Comparison of ENCODE assay signal across 8 mouse cellular contexts in genomic region chr5:31494513-31495297, GRCm38 (mm10). TPM values are rescaled to one million over a fixed set of nuclear protein-coding genes. Genes with fewer than 3 reads are reported as not detected.
DNase-seq lines count a peak whose midpoint lies in the region; ATAC-seq and TF ChIP-seq lines count a peak whose summit lies in the region.

Gpn1 (plus strand) TSS chr5:31494741.

- peaks cover 17% of the 10 kb centered on the region for H3K4me1 ChIP-seq in forebrain, embryonic 10.5 days
- peaks cover 9% of the 10 kb centered on the region for H3K4me1 ChIP-seq in heart, embryonic 15.5 days (replicated peaks)
- H3K4me1 ChIP-seq in liver, embryonic 14.5 days (replicated peaks; ENCODE audit: control insufficient read depth in 2 of 2, insufficient read depth in 2 of 2, low read length in 1 of 2), result peaks cover 3 to 14% of the 10 kb centered on the region in 2 experiments; a peak in 3 of 4 replicates
- no peaks in the 10 kb centered on the region for H3K4me1 ChIP-seq in neural tube, embryonic 11.5 days (ENCODE audit: control insufficient read depth, insufficient read depth, low read length)
- no peaks in the 10 kb centered on the region for H3K4me1 ChIP-seq in stomach, postnatal 0 days (replicated peaks; ENCODE audit: control insufficient read depth, insufficient read depth)

- peak; percentile 62 to 72 for DNase-seq in CD8-positive naive resting alpha-beta T cell, adult 2 months (ENCODE audit: low read depth in 2 of 2, low spot score in 2 of 2)
- peak; percentile 84 for DNase-seq in c-Kit-positive CD71-negative TER-119-negative erythroid progenitor cells, embryonic 14.5 days (ENCODE audit: low read depth)
- DNase-seq in forebrain, embryonic 10.5 days (ENCODE audit: extremely low spot score, low spot score), result peak; percentile 89
- peak; percentile 94 to 97 for DNase-seq in kidney, postnatal 25 days
- peak; percentile 81 to 84 (median 83) for DNase-seq in liver, embryonic 14.5 days (ENCODE audit: low read depth in 3 of 3, low spot score in 3 of 3)
- peak; percentile 91 for DNase-seq in neural tube, embryonic 11.5 days (ENCODE audit: low spot score)
- peak; percentile 90 for DNase-seq in stomach, postnatal 0 days (ENCODE audit: low spot score)

- no peaks in the 10 kb centered on the region for H3K9me3 ChIP-seq in forebrain, embryonic 10.5 days
- H3K9me3 ChIP-seq in heart, embryonic 15.5 days (replicated peaks), result no peaks in the 10 kb centered on the region
- H3K9me3 ChIP-seq in liver, embryonic 14.5 days (ENCODE audit: control insufficient read depth, low read length), result no peaks in the 10 kb centered on the region
- no peaks in the 10 kb centered on the region for H3K9me3 ChIP-seq in neural tube, embryonic 11.5 days (ENCODE audit: control insufficient read depth, low read length)
- no peaks in the 10 kb centered on the region for H3K9me3 ChIP-seq in stomach, postnatal 0 days (ENCODE audit: control insufficient read depth, low read length)

- under 1% methylated on average over 49 of the region's 49 CpGs for WGBS in forebrain, embryonic 10.5 days
- WGBS in heart, embryonic 15.5 days, result under 1% methylated on average over 49 of the region's 49 CpGs
- 1% methylated on average over 49 of the region's 49 CpGs for WGBS in liver, embryonic 14.5 days (ENCODE audit: insufficient replicate concordance)
- WGBS in neural tube, embryonic 11.5 days, result under 1% methylated on average over 49 of the region's 49 CpGs
- 0% methylated on average over 49 of the region's 49 CpGs for WGBS in stomach, postnatal 0 days

- TF ChIP-seq CTCF in liver, embryonic 14.5 days (IDR thresholded peaks at IDR 0.05; ENCODE audit: low read depth), result no peak
- no peak for TF ChIP-seq CTCF in stomach, postnatal 0 days (IDR thresholded peaks at IDR 0.05; ENCODE audit: low read depth)

- H3K36me3 ChIP-seq in forebrain, embryonic 10.5 days (replicated peaks), result peaks cover 38% of the 10 kb centered on the region
- H3K36me3 ChIP-seq in heart, embryonic 15.5 days, result peaks cover 31% of the 10 kb centered on the region
- H3K36me3 ChIP-seq in liver, embryonic 14.5 days (replicated peaks; ENCODE audit: control insufficient read depth, insufficient read depth, low read depth), result peaks cover 4% of the 10 kb centered on the region
- peaks cover 7% of the 10 kb centered on the region for H3K36me3 ChIP-seq in neural tube, embryonic 11.5 days (ENCODE audit: control insufficient read depth, insufficient read depth, low read length)
- 0 out of 2 replicates have a peak, but pooled peaks cover 2% of the 10 kb centered on the region for H3K36me3 ChIP-seq in stomach, postnatal 0 days (ENCODE audit: control insufficient read depth, insufficient read depth, low read length)

- H3K4me3 ChIP-seq in forebrain, embryonic 10.5 days, result peak within 1 kb of the TSS; percentile 91
- peak within 1 kb of the TSS; percentile 80 for H3K4me3 ChIP-seq in heart, embryonic 15.5 days
- H3K4me3 ChIP-seq in liver, embryonic 14.5 days (ENCODE audit: insufficient read depth in 1 of 2, low read depth in 2 of 2, low read length in 2 of 2), result peak within 1 kb of the TSS; percentile 91 to 99
- peak within 1 kb of the TSS; percentile 76 for H3K4me3 ChIP-seq in neural tube, embryonic 11.5 days (ENCODE audit: low read depth, low read length)
- peak within 1 kb of the TSS; percentile 61 for H3K4me3 ChIP-seq in stomach, postnatal 0 days (ENCODE audit: low read depth, low read length)

- H3K27me3 ChIP-seq in forebrain, embryonic 10.5 days (ENCODE audit: poor library complexity, severe bottlenecking), result no peaks in the 10 kb centered on the region
- H3K27me3 ChIP-seq in heart, embryonic 15.5 days, result no peaks in the 10 kb centered on the region
- no peaks in the 10 kb centered on the region for H3K27me3 ChIP-seq in liver, embryonic 14.5 days (ENCODE audit: control insufficient read depth, insufficient read depth, low read length)
- no peaks in the 10 kb centered on the region for H3K27me3 ChIP-seq in neural tube, embryonic 11.5 days (ENCODE audit: control insufficient read depth, insufficient read depth, low read length)
- H3K27me3 ChIP-seq in stomach, postnatal 0 days (ENCODE audit: control insufficient read depth, insufficient read depth, low read length), result no peaks in the 10 kb centered on the region

- TF ChIP-seq EP300 in liver, embryonic 14.5 days (IDR thresholded peaks at IDR 0.05; ENCODE audit: low read depth), result no peak
- no peak for TF ChIP-seq EP300 in stomach, postnatal 0 days (optimal IDR thresholded peaks at IDR 0.05)

- peak within 1 kb of the TSS; percentile 73 for H3K4me2 ChIP-seq in heart, embryonic 15.5 days
- H3K4me2 ChIP-seq in liver, embryonic 14.5 days (ENCODE audit: low read depth), result peak within 1 kb of the TSS; percentile 90
- peak within 1 kb of the TSS; percentile 59 for H3K4me2 ChIP-seq in neural tube, embryonic 11.5 days (ENCODE audit: low read depth)
- H3K4me2 ChIP-seq in stomach, postnatal 0 days (replicated peaks; ENCODE audit: low read depth), result peak within 1 kb of the TSS; percentile 76

- ATAC-seq in heart, embryonic 15.5 days (replicated peaks; ENCODE audit: insufficient number of reproducible peaks, insufficient read depth, low FRiP score, low read depth), result peak; percentile 99
- peak; percentile 99 for ATAC-seq in liver, embryonic 14.5 days (ENCODE audit: insufficient read depth)
- ATAC-seq in neural tube, embryonic 11.5 days (ENCODE audit: insufficient read depth, low FRiP score, low TSS enrichment), result peak; percentile 100
- peak; percentile 100 for ATAC-seq in stomach, postnatal 0 days (ENCODE audit: low FRiP score, low TSS enrichment)

- peak within 1 kb of the TSS; percentile 88 for H3K27ac ChIP-seq in forebrain, embryonic 10.5 days
- H3K27ac ChIP-seq in heart, embryonic 15.5 days, result no peak within 1 kb of the TSS
- H3K27ac ChIP-seq in liver, embryonic 14.5 days, result no peak within 1 kb of the TSS
- H3K27ac ChIP-seq in neural tube, embryonic 11.5 days (ENCODE audit: low read depth, low read length), result no peak within 1 kb of the TSS
- no peak within 1 kb of the TSS for H3K27ac ChIP-seq in stomach, postnatal 0 days (replicated peaks)

- peak within 1 kb of the TSS; percentile 69 for H3K9ac ChIP-seq in heart, embryonic 15.5 days
- H3K9ac ChIP-seq in liver, embryonic 14.5 days (replicated peaks), result peak within 1 kb of the TSS; percentile 76
- H3K9ac ChIP-seq in neural tube, embryonic 11.5 days (ENCODE audit: low read length), result peak within 1 kb of the TSS; percentile 62
- H3K9ac ChIP-seq in stomach, postnatal 0 days (ENCODE audit: low read length), result peak within 1 kb of the TSS; percentile 56

RNA-seq across cellular contexts. Expression of gene Gpn1, which starts in this region (rescaled TPM):
- 108 and 111 TPM in 2 replicates for polyA plus RNA-seq in forebrain, embryonic 10.5 days (2016; fragmentation: Nextera tagmentation; extraction: Ambion mirVana)
- polyA plus RNA-seq in heart, embryonic 15.5 days (2015; fragmentation: Nextera tagmentation; extraction: Ambion mirVana), result 36.1 and 41.8 TPM in 2 replicates
- polyA plus RNA-seq in liver, embryonic 14.5 days (2012; rRNA removed), result 5.9 and 7.3 TPM in 2 replicates
- 16.8 and 17.0 TPM in 2 replicates for polyA plus RNA-seq in liver, embryonic 14.5 days (2014; fragmentation: Nextera tagmentation; extraction: Ambion mirVana)
- 74.5 and 74.6 TPM in 2 replicates for polyA plus RNA-seq in neural tube, embryonic 11.5 days (2014; fragmentation: Nextera tagmentation; extraction: Ambion mirVana)
- polyA plus RNA-seq in stomach, postnatal 0 days (2015; fragmentation: Nextera tagmentation; extraction: Ambion mirVana), result 22.0 and 22.7 TPM in 2 replicates
